In genomic region chr9:97158412-97158811, GRCm38 (mm10) we compare ENCODE assay signal across 26 mouse cellular contexts. TPM values are rescaled to one million over a fixed set of nuclear protein-coding genes. Genes with fewer than 3 reads are reported as not detected.
A peak's percentile ranks its signal among the peaks of the same experiment; 100 is the strongest.
DNase-seq lines count a peak whose midpoint lies in the region; ATAC-seq and TF ChIP-seq lines count a peak whose summit lies in the region.
"Had no signal": no experiment of that assay in that cellular context is flagged by ENCODE, and none has a peak within 500 bp of the region (broad histone marks: within the 10 kb centered on the region; RNA-seq: fewer than 3 reads in every experiment).

No protein-coding gene starts in this region.

- no peak overlapping the region for H3K4me3 ChIP-seq in kidney, embryonic 15.5 days (replicated peaks)
- no peak overlapping the region for H3K4me3 ChIP-seq in limb, embryonic 14.5 days (replicated peaks; ENCODE audit: low read length)
- no peak overlapping the region for H3K4me3 ChIP-seq in limb, embryonic 10.5 days
- no peak overlapping the region for H3K4me3 ChIP-seq in C2C12 (ENCODE audit: insufficient read depth, poor library complexity, severe bottlenecking)
- H3K4me3 ChIP-seq: hindbrain, embryonic 12.5 days; neural tube, embryonic 13.5 days had no signal

- H3K27me3 ChIP-seq in kidney, embryonic 15.5 days: no peaks in the 10 kb centered on the region
- no peaks in the 10 kb centered on the region for H3K27me3 ChIP-seq in limb, embryonic 14.5 days (ENCODE audit: control insufficient read depth, insufficient read depth, low read length)
- H3K27me3 ChIP-seq in limb, embryonic 10.5 days (ENCODE audit: low read depth, poor library complexity, severe bottlenecking): no peaks in the 10 kb centered on the region
- no peaks in the 10 kb centered on the region for H3K27me3 ChIP-seq in C2C12 (ENCODE audit: control insufficient read depth, insufficient read depth, insufficient read length)
- H3K27me3 ChIP-seq: hindbrain, embryonic 12.5 days; neural tube, embryonic 13.5 days had no signal

- no peak for TF ChIP-seq CTCF in C2C12 (IDR thresholded peaks at IDR 0.05; ENCODE audit: control insufficient read depth, insufficient read depth, insufficient read length)

- TF ChIP-seq POLR2A in limb, embryonic 14.5 days (IDR thresholded peaks at IDR 0.05; ENCODE audit: borderline replicate concordance, extremely low read depth, insufficient read depth, insufficient read length): no peak

- 72% methylated on average over 3 of the region's 3 CpGs for WGBS in kidney, embryonic 15.5 days
- 52% methylated on average over 3 of the region's 3 CpGs for WGBS in limb, embryonic 14.5 days
- WGBS in limb, embryonic 10.5 days: 87% methylated on average over 3 of the region's 3 CpGs

- H3K79me2 ChIP-seq in C2C12 (ENCODE audit: control insufficient read depth, insufficient read depth): no peaks in the 10 kb centered on the region

- no peak overlapping the region for H3ac ChIP-seq in C2C12 (ENCODE audit: control insufficient read depth, insufficient read length, low read depth)

- no peaks in the 10 kb centered on the region for H3K79me3 ChIP-seq in C2C12 (ENCODE audit: low read depth)

- H3K27ac ChIP-seq in kidney, embryonic 15.5 days: no peak overlapping the region
- no peak overlapping the region for H3K27ac ChIP-seq in limb, embryonic 14.5 days (replicated peaks; ENCODE audit: low read depth, low read length)
- H3K27ac ChIP-seq in limb, embryonic 10.5 days: no peak overlapping the region
- H3K27ac ChIP-seq: hindbrain, embryonic 12.5 days; hindbrain, postnatal 0 days; neural tube, embryonic 13.5 days had no signal

- H3K4me1 ChIP-seq in kidney, embryonic 15.5 days: 0 out of 2 replicates have a peak, but pooled peaks cover 4% of the 10 kb centered on the region
- H3K4me1 ChIP-seq in limb, embryonic 14.5 days (ENCODE audit: control insufficient read depth, insufficient read depth, low read length): no peaks in the 10 kb centered on the region; the same call in 1 of the 2 replicates
- no peaks in the 10 kb centered on the region for H3K4me1 ChIP-seq in limb, embryonic 10.5 days
- H3K4me1 ChIP-seq: hindbrain, embryonic 12.5 days; neural tube, embryonic 13.5 days had no signal

- no peak for ATAC-seq in kidney, embryonic 15.5 days (replicated peaks; ENCODE audit: low FRiP score)
- no peak for ATAC-seq in limb, embryonic 14.5 days (ENCODE audit: low FRiP score, low read depth)
- ATAC-seq: forebrain, embryonic 14.5 days; hindbrain, postnatal 0 days; intestine, embryonic 16.5 days had no signal

- no peaks in the 10 kb centered on the region for H3K36me3 ChIP-seq in kidney, embryonic 15.5 days
- H3K36me3 ChIP-seq in limb, embryonic 14.5 days (ENCODE audit: control insufficient read depth, insufficient read depth, low read length): no peaks in the 10 kb centered on the region
- H3K36me3 ChIP-seq in limb, embryonic 10.5 days: no peaks in the 10 kb centered on the region
- H3K36me3 ChIP-seq in C2C12 (ENCODE audit: control insufficient read depth, insufficient read depth): no peaks in the 10 kb centered on the region
- H3K36me3 ChIP-seq: G1E; hindbrain, embryonic 12.5 days; neural tube, embryonic 13.5 days had no signal

- no peak overlapping the region for H3K9ac ChIP-seq in kidney, embryonic 15.5 days
- no peak overlapping the region for H3K9ac ChIP-seq in limb, embryonic 14.5 days (ENCODE audit: low read depth, low read length, severe bottlenecking)
- H3K9ac ChIP-seq: hindbrain, embryonic 12.5 days; neural tube, embryonic 13.5 days had no signal

- no peak overlapping the region for H3K4me2 ChIP-seq in kidney, embryonic 15.5 days
- no peak overlapping the region for H3K4me2 ChIP-seq in limb, embryonic 14.5 days (replicated peaks; ENCODE audit: low read depth, low read length, severe bottlenecking)
- H3K4me2 ChIP-seq: heart, embryonic 11.5 days; hindbrain, embryonic 12.5 days; midbrain, embryonic 11.5 days; neural tube, embryonic 13.5 days had no signal

- H3K9me3 ChIP-seq in kidney, embryonic 15.5 days (replicated peaks): no peaks in the 10 kb centered on the region
- no peaks in the 10 kb centered on the region for H3K9me3 ChIP-seq in limb, embryonic 14.5 days (ENCODE audit: control insufficient read depth, low read length)
- H3K9me3 ChIP-seq in limb, embryonic 10.5 days (replicated peaks): no peaks in the 10 kb centered on the region
- H3K9me3 ChIP-seq: G1E; hindbrain, embryonic 12.5 days; neural tube, embryonic 13.5 days had no signal

- DNase-seq in kidney, adult 11 months: peak; percentile 42
- DNase-seq in limb, embryonic 14.5 days (ENCODE audit: low spot score): peak; percentile 53
- no peak for DNase-seq in limb, embryonic 10.5 days (ENCODE audit: low spot score)
- peak; percentile 22 for DNase-seq in adipocyte (ENCODE audit: low spot score)
- no peak for DNase-seq in urinary bladder, postnatal 14 days (ENCODE audit: low spot score)
- DNase-seq: adrenal gland, postnatal 10 days; cerebellum, adult 8-10 months; cerebellum, postnatal 25 days; heart, postnatal 36 days; layer of hippocampus, postnatal 36 days; left cerebral cortex, postnatal 4 days; liver; lung, postnatal 10 days; right cerebral cortex, postnatal 4 days; thymus, adult 2 months; thymus, postnatal 36 days had no signal

TF ChIP-seq in C2C12, 6 proteins besides CTCF, POLR2A, EP300 and RAD21:
- peak; percentile 26 for TF ChIP-seq MYOD1 (IDR thresholded peaks at IDR 0.05; ENCODE audit: control insufficient read depth, insufficient read length, low read depth)
- no peak for TF ChIP-seq FOSL1 (IDR thresholded peaks at IDR 0.05; ENCODE audit: insufficient read depth, low read length, poor library complexity, severe bottlenecking)
- no peak for TF ChIP-seq MYOG (IDR thresholded peaks at IDR 0.05; ENCODE audit: control insufficient read depth, extremely low read depth, insufficient read length)
- TF ChIP-seq MAX (IDR thresholded peaks at IDR 0.05): no peak
- TF ChIP-seq CEBPB (IDR thresholded peaks at IDR 0.05; ENCODE audit: low read depth): no peak

RNA-seq across cellular contexts. Expression of gene Slc25a36, which starts 47.5 kb away (rescaled TPM):
- polyA plus RNA-seq in kidney, embryonic 15.5 days (2015; fragmentation: Nextera tagmentation; extraction: Ambion mirVana): 68.4 and 76.6 TPM in 2 replicates
- polyA plus RNA-seq in limb, embryonic 14.5 days (2012; rRNA removed): 127 and 139 TPM in 2 replicates
- polyA plus RNA-seq in limb, embryonic 14.5 days (2014; fragmentation: Nextera tagmentation; extraction: Ambion mirVana): 89.4 and 107 TPM in 2 replicates
- 46.6 and 69.0 TPM in 2 replicates for polyA plus RNA-seq in limb, embryonic 10.5 days (2016; fragmentation: Nextera tagmentation; extraction: Ambion mirVana)
- polyA plus RNA-seq in C2C12 (2012; fragmentation: generic; extraction: Trizol): 4.9 TPM

Comparison
In these comparisons a context has a peak if more than half of its experiments do, and no peak if none do; other contexts are left out.
1. DNase-seq: peak in kidney, adult 11 months (single experiment), limb, embryonic 14.5 days (single experiment) and adipocyte (single experiment); none in limb, embryonic 10.5 days (single experiment) and urinary bladder, postnatal 14 days (single experiment).